Mouse (Mus musculus) CH12.LX (cell line): Measurements from ENCODE around the gene Odf4. TPM values are rescaled to one million over a fixed set of nuclear protein-coding genes. Genes with fewer than 3 reads are reported as not detected.
"Not testable (repeated sequence)": the region's sequence is repeated elsewhere in the genome, so short reads cannot be mapped to it uniquely, and the experiment has no call there.

Experiments used
- DNase-seq: peaks from one replicate; pipeline ENCODE4 v3.0.0-alpha.2; 2013; ENCODE audit errors: extremely low read depth
- H3K27ac ChIP-seq: 2 replicates; pipeline ENCODE4 v1.5.1; 2012; ENCODE audit warnings: low read depth, mild to moderate bottlenecking, control low read depth, moderate library complexity; ENCODE audit not compliant: insufficient read depth
- H3K27me3 ChIP-seq: replicated peaks from 2 replicates; pipeline ENCODE3; 2012; ENCODE audit warnings: inconsistent platforms
- H3K36me3 ChIP-seq, 2 experiments: replicated peaks in 1 of 2; 2 replicates each; pipeline versions ENCODE3 to v1.6.1; 2012; ENCODE audit warnings: inconsistent platforms in 1 of 2, low read length in 1 of 2, mild to moderate bottlenecking in 1 of 2, mixed read lengths in 1 of 2, moderate library complexity in 1 of 2; ENCODE audit not compliant: control insufficient read depth in 1 of 2, insufficient read depth in 1 of 2
- H3K4me1 ChIP-seq, 2 experiments: 2 replicates each; pipeline ENCODE4 v1.6.1; 2012; ENCODE audit warnings: inconsistent platforms in 1 of 2, moderate library complexity in 1 of 2; ENCODE audit not compliant: insufficient read depth in 2 of 2, control insufficient read depth in 1 of 2
- H3K4me2 ChIP-seq: 2 replicates; pipeline ENCODE4 v1.6.1; 2012; ENCODE audit warnings: low read depth, mild to moderate bottlenecking, control low read depth; ENCODE audit not compliant: poor library complexity, insufficient read depth, severe bottlenecking
- H3K4me3 ChIP-seq, 3 experiments: fragments of 150-350 bp in 1 of 3; sonication (generic) in 1 of 3; replicated peaks in 1 of 3; 2 replicates each; pipeline versions ENCODE3 to v1.5.1; 2011 to 2012; ENCODE audit warnings: low read depth in 2 of 3, low read length in 2 of 3, mild to moderate bottlenecking in 2 of 3, moderate library complexity in 2 of 3, control low read depth in 1 of 3, improper control_type of control experiment in 1 of 3, inconsistent platforms in 1 of 3, mixed read lengths in 1 of 3; ENCODE audit not compliant: poor library complexity in 1 of 3
- H3K79me2 ChIP-seq: replicated peaks from 2 replicates; pipeline ENCODE4 v1.6.1; 2012; ENCODE audit warnings: mild to moderate bottlenecking, moderate library complexity; ENCODE audit not compliant: control insufficient read depth, poor library complexity, insufficient read depth, severe bottlenecking; ENCODE audit errors: extremely low read depth
- H3K9ac ChIP-seq: 2 replicates; pipeline ENCODE4 v1.6.1; 2012; ENCODE audit warnings: low read depth, mild to moderate bottlenecking, control low read depth, moderate library complexity; ENCODE audit not compliant: insufficient read depth
- H3K9me3 ChIP-seq: replicated peaks from 2 replicates; pipeline ENCODE3; 2012; ENCODE audit warnings: low read length, inconsistent platforms, mixed read lengths
- BHLHE40 ChIP-seq: IDR thresholded peaks from 2 replicates; pipeline ENCODE4 v1.6.1; 2011; ENCODE audit warnings: mild to moderate bottlenecking, low read depth, low read length, improper control_type of control experiment
- CHD2 ChIP-seq: IDR thresholded peaks from 2 replicates; pipeline ENCODE4 v1.6.1; 2011; ENCODE audit warnings: low read length, improper control_type of control experiment
- CTCF ChIP-seq, 2 experiments: IDR thresholded peaks in 1 of 2; conservative IDR thresholded peaks in 1 of 2; 2 replicates each; pipeline ENCODE4 v1.5.1; 2011 to 2012; ENCODE audit warnings: low read depth in 2 of 2, low read length in 2 of 2, improper control_type of control experiment in 1 of 2, inconsistent platforms in 1 of 2, mild to moderate bottlenecking in 1 of 2, moderate library complexity in 1 of 2
- EP300 ChIP-seq: IDR thresholded peaks from 2 replicates; pipeline ENCODE4 v1.6.1; 2011; ENCODE audit warnings: low read length, improper control_type of control experiment
- HCFC1 ChIP-seq: IDR thresholded peaks from 2 replicates; pipeline ENCODE4 v1.6.1; 2012; ENCODE audit warnings: low read depth, mild to moderate bottlenecking, inconsistent platforms, low read length, improper control_type of control experiment
- IRF4 ChIP-seq: IDR thresholded peaks from 2 replicates; pipeline ENCODE4 v1.6.1; 2014; ENCODE audit warnings: low read depth, mild to moderate bottlenecking, inconsistent platforms, low read length, improper control_type of control experiment
- JUN ChIP-seq: IDR thresholded peaks from 2 replicates; pipeline ENCODE4 v1.6.1; 2011; ENCODE audit warnings: low read depth, mild to moderate bottlenecking, low read length, improper control_type of control experiment, moderate library complexity; ENCODE audit not compliant: insufficient read depth
- JUND ChIP-seq: conservative IDR thresholded peaks from 2 replicates; pipeline ENCODE4 v1.6.1; 2011; ENCODE audit warnings: low read depth, low read length, improper control_type of control experiment
- MAX ChIP-seq: IDR thresholded peaks from 2 replicates; pipeline ENCODE4 v1.6.1; 2011; ENCODE audit warnings: low read length, improper control_type of control experiment
- MAZ ChIP-seq: IDR thresholded peaks from 2 replicates; pipeline ENCODE4 v1.6.1; 2012; ENCODE audit warnings: low read depth, mild to moderate bottlenecking, inconsistent platforms, low read length, improper control_type of control experiment, moderate library complexity
- MEF2A ChIP-seq: IDR thresholded peaks from 2 replicates; pipeline ENCODE4 v1.6.1; 2014; ENCODE audit warnings: low read depth, mild to moderate bottlenecking, inconsistent platforms, low read length, improper control_type of control experiment, borderline replicate concordance
- MXI1 ChIP-seq: IDR thresholded peaks from 2 replicates; pipeline ENCODE4 v1.6.1; 2011; ENCODE audit warnings: mild to moderate bottlenecking, low read depth, low read length, improper control_type of control experiment
- MYC ChIP-seq: IDR thresholded peaks from 2 replicates; pipeline ENCODE4 v1.6.1; 2011; ENCODE audit warnings: low read depth, mild to moderate bottlenecking, improper control_type of control experiment, low read length
- POLR2A ChIP-seq: IDR thresholded peaks from 2 replicates; pipeline ENCODE4 v1.6.1; 2011; ENCODE audit warnings: low read depth, mild to moderate bottlenecking, improper control_type of control experiment, low read length
- RAD21 ChIP-seq: IDR thresholded peaks from 2 replicates; pipeline ENCODE4 v1.6.1; 2011; ENCODE audit warnings: low read depth, mild to moderate bottlenecking, low read length, improper control_type of control experiment, moderate library complexity
- RCOR1 ChIP-seq: conservative IDR thresholded peaks from 2 replicates; pipeline ENCODE4 v1.6.1; 2012; ENCODE audit warnings: low read depth, mild to moderate bottlenecking, inconsistent platforms, low read length, improper control_type of control experiment
- SIN3A ChIP-seq: IDR thresholded peaks from 2 replicates; pipeline ENCODE4 v1.6.1; 2012; ENCODE audit warnings: low read length, improper control_type of control experiment, inconsistent platforms
- SMC3 ChIP-seq: IDR thresholded peaks from 2 replicates; pipeline ENCODE4 v1.6.1; 2011; ENCODE audit warnings: low read depth, low read length, improper control_type of control experiment
- TBP ChIP-seq: conservative IDR thresholded peaks from 2 replicates; pipeline ENCODE4 v1.6.1; 2011; ENCODE audit warnings: low read depth, low read length, improper control_type of control experiment
- TCF12 ChIP-seq: IDR thresholded peaks from 2 replicates; pipeline ENCODE4 v1.6.1; 2014; ENCODE audit warnings: low read depth, mild to moderate bottlenecking, inconsistent platforms, low read length, improper control_type of control experiment
- ZC3H11A ChIP-seq: IDR thresholded peaks from 2 replicates; pipeline ENCODE4 v1.6.1; 2012; ENCODE audit warnings: low read depth, mild to moderate bottlenecking, inconsistent platforms, low read length, improper control_type of control experiment
- ZNF384 ChIP-seq: IDR thresholded peaks from 2 replicates; pipeline ENCODE4 v1.6.1; 2012; ENCODE audit warnings: low read depth, low read length, improper control_type of control experiment, inconsistent platforms
- dilution Hi-C: fragments of 300-500 bp; cut with MboI; formaldehyde crosslinking; loops from 2 replicates; pipeline ENCODE4 v1.14.3; 2020; ENCODE audit warnings: low sequenced_read_pairs; ENCODE audit not compliant: extremely low pct_unique_long_range_greater_than_20kb, extremely low pct_ligation_motif_present
- in situ Hi-C: fragments of 300-500 bp; cut with MboI; formaldehyde crosslinking; loops from 3 replicates; pipeline ENCODE4 v1.14.3; 2019; ENCODE audit warnings: low sequenced_read_pairs, low pct_ligation_motif_present, low pct_unique_long_range_greater_than_20kb, mixed read lengths
- polyA plus RNA-seq: library from polyadenylated mRNA; unstranded; fragments of >175 nt; gene quantifications from 2 replicates; pipeline ENCODE4 v1.2.1, GENCODE M21; 2012; ENCODE audit warnings: low read depth; ENCODE audit not compliant: insufficient read length
- total RNA-seq, 2 experiments: library from RNA; depleted of rRNA; stranded (reverse); fragments of 300-350 nt in 1 of 2; fragments of >200 nt in 1 of 2; gene quantifications; 2 replicates each; pipeline ENCODE4 v1.2.3; 2012 to 2014

Gene Odf4
- total and polyA plus RNA-seq, 3 experiments: not detected

GRCm38 (mm10) chr11:68939451-68940304, 12.8 kb upstream of the Odf4 start (continued):
- TF ChIP-seq MEF2A (peak; percentile 57), SMC3 (no peak), MYC (no peak; the same call in 1 of the 2 replicates), MAZ (0 out of 2 replicates have a peak, but pooled peaks have one; percentile 56), MXI1 (peak; percentile 78; the same call in 1 of the 2 replicates), ZNF384 (no peak), RCOR1 (0 out of 2 replicates have a peak, but pooled peaks have one; percentile 46), BHLHE40 (peak; percentile 86), ZC3H11A (no peak), POLR2A (peak; percentile 93), EP300 (0 out of 2 replicates have a peak, but pooled peaks have one; percentile 27), CHD2 (peak; percentile 77), JUN (no peak), HCFC1 (peak; percentile 56)

- H3K4me2 ChIP-seq, dilution Hi-C loops: not testable (repeated sequence)
Measured at GRCm38 (mm10) chr11:68936951-68937350, 10.1 kb upstream of the Odf4 start.

GRCm38 (mm10) chr11:68933885-68934507, 7.1 kb upstream of the Odf4 start:
- Histone ChIP-seq H3K36me3 (no peaks in the 10 kb centered on the region), H3K27ac (no peak overlapping the region), H3K4me2 (no peak overlapping the region)
- dilution Hi-C loops: no loop called here
- no peak for TF ChIP-seq CHD2
- TF ChIP-seq RAD21: no peak
- no peak for TF ChIP-seq TBP
- TF ChIP-seq MEF2A: no peak
- no peak for TF ChIP-seq IRF4
- no peak for TF ChIP-seq SIN3A
- TF ChIP-seq CTCF (conservative IDR thresholded peaks at IDR 0.05 in 1 of 2, IDR thresholded peaks at IDR 0.05 in 1 of 2; ENCODE audit: low read depth in 2 of 2, low read length in 2 of 2): no peak
- TF ChIP-seq POLR2A: no peak
- no peak for TF ChIP-seq HCFC1
- no peak for TF ChIP-seq MXI1
- TF ChIP-seq TCF12: no peak
- no peak for TF ChIP-seq JUND
- TF ChIP-seq SMC3: no peak
- TF ChIP-seq JUN: no peak
- no peak for TF ChIP-seq MAX
- no peak for TF ChIP-seq ZC3H11A
- TF ChIP-seq MAZ: no peak
- no peak for TF ChIP-seq BHLHE40
- TF ChIP-seq, all 38 proteins: peak for 0
- DNase-seq: no peak
- Histone ChIP-seq H3K9ac (no peak overlapping the region), H3K4me1 (peaks cover 5 to 16% of the 10 kb centered on the region in 2 experiments), H3K79me2 (no peaks in the 10 kb centered on the region), H3K9me3 (no peaks in the 10 kb centered on the region), H3K4me3 (no peak overlapping the region), H3K27me3 (peaks cover 10% of the 10 kb centered on the region)
- in situ Hi-C loops: no loop called here

More at GRCm38 (mm10) chr11:68936951-68937350, 10.1 kb upstream of the Odf4 start:
- H3K36me3 ChIP-seq, in situ Hi-C loops, DNase-seq, H3K9me3 ChIP-seq, H3K27ac ChIP-seq, H3K9ac ChIP-seq, H3K4me3 ChIP-seq, H3K27me3 ChIP-seq, H3K79me2 ChIP-seq: not testable (repeated sequence)
- TF ChIP-seq TBP: 0 out of 2 replicates have a peak, but pooled peaks have one; percentile 59
- H3K4me1 ChIP-seq: peaks cover 5 to 32% of the 10 kb centered on the region in 2 experiments
